Mouse (Mus musculus): ENCODE results near the gene Tmem88.
"Not testable (repeated sequence)": the region's sequence is repeated elsewhere in the genome, so short reads cannot be mapped to it uniquely, and the experiment has no call there.

DNA sequence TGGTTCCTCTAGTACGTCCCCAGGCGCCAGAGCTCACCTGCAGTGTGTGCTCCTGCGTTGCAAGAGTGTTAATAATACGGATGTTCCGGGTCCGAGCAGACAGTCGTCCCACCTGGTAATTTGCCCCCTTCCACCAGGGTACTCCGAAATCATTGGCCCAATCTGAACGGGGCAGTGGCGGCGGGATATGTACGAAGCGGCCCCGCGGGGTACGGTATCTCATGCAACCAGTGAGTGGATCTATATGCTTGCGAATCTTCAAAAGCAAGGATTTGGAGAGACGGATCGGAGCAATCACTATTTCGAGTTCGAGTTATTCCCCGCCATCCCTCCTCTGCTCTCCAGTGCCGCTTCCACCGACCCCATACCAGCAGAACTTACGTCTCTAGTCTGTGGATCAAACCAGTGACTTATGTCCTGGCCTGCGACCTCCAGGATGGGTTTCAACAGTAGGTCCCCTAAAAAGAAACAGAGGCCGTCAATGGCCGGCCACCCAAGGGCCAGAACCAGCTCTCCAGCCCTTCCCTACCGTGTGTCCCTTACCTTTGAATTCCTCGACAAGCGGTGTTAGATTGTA, 3.4 kb downstream of the Tmem88 start:
- TF ChIP-seq MAFK (IDR thresholded peaks at IDR 0.05; ENCODE audit: insufficient read depth, low read depth, low read length); HCFC1 (IDR thresholded peaks at IDR 0.05; ENCODE audit: borderline replicate concordance, insufficient read depth, low read length); ZNF384 (IDR thresholded peaks at IDR 0.05; ENCODE audit: low read depth, low read length): not testable (repeated sequence)
